Mouse (Mus musculus) erythroblast, embryonic 14.5 days (primary cell): ENCODE measurements around the gene Evi5l.

Experiments
- GATA1 ChIP-seq: IDR thresholded peaks from 2 replicates; pipeline ENCODE4 v1.6.1; 2012; ENCODE audit warnings: low read length, inconsistent platforms, mixed read lengths
- TAL1 ChIP-seq: IDR thresholded peaks from 3 replicates; pipeline ENCODE4 v1.6.1; 2012; ENCODE audit warnings: low read length, inconsistent platforms, mixed read lengths

DNA sequence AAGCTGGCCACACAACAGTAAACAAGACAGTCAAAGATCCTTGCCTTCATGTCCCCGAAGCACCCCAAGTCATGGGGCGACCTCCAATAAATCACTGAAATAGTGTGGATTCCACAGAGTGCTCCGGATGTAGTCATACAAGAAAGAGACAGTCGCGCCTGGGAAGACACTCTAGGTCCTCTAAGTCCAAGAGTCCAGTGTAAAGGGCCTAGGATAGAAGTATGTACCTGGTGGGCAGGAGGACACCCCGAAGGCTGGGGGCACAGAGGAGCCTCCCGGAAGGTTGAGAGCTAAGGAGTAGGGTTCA, 27.2 kb downstream of the Evi5l start:
- TF ChIP-seq TAL1 (no peak), GATA1 (no peak)
